Mouse (Mus musculus): Measurements from ENCODE around the gene Epha1. TPM values are rescaled to one million over a fixed set of nuclear protein-coding genes. Genes with fewer than 3 reads are reported as not detected.

The Epha1 gene
- polyA plus RNA-seq, 1 experiment from 2014 or later: 1.4 TPM

DNA sequence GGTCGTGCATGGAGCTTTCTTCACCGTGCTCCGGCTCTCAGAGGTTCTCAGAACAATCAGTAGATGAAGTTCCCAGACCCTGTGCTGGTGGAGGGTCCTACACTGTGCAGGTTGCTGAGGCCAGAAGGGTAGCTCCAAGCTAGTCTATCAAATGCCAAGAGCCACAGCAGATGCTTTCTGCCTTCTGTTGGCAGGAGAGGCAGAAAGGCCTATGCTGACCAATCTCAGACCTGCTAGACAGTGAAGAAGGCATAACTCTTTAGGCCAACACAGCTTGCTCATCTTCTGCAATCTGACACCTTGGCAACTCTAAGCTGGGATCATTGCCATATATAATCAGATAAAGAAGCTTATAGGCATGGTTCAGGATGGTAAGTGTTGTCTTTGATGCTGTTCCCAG, 42.9 kb downstream of the Epha1 start:
- Histone ChIP-seq H3K4me1 (replicated peaks; ENCODE audit: control insufficient read depth, insufficient read depth, low read length) (peaks cover 4% of the 10 kb centered on the region; the same call in 1 of the 2 replicates), H3K36me3 (ENCODE audit: control insufficient read depth, insufficient read depth, low read length) (no peaks in the 10 kb centered on the region), H3K9ac (ENCODE audit: low read depth, low read length) (no peak overlapping the region), H3K9me3 (ENCODE audit: control insufficient read depth, low read length) (no peaks in the 10 kb centered on the region), H3K27me3 (replicated peaks; ENCODE audit: control insufficient read depth, insufficient read depth, low read length) (peaks cover 3% of the 10 kb centered on the region), H3K27ac (ENCODE audit: low read depth, low read length) (no peak overlapping the region), H3K4me3 (ENCODE audit: low read depth, low read length) (no peak overlapping the region), H3K4me2 (no peak overlapping the region)
- 83% methylated on average over 3 of the region's 3 CpGs for WGBS
- DNase-seq (ENCODE audit: low spot score) (no peak), ATAC-seq (replicated peaks; ENCODE audit: low FRiP score) (no peak)

GRCm38 (mm10) chr6:42328757-42329156, 44.3 kb downstream of the Epha1 start:
- DNase-seq (ENCODE audit: low spot score) (no peak), ATAC-seq (replicated peaks; ENCODE audit: low FRiP score) (peak; percentile 62)
- Histone ChIP-seq H3K27ac (ENCODE audit: low read depth, low read length) (no peak overlapping the region), H3K9me3 (ENCODE audit: control insufficient read depth, low read length) (no peaks in the 10 kb centered on the region), H3K27me3 (replicated peaks; ENCODE audit: control insufficient read depth, insufficient read depth, low read length) (peaks cover 17% of the 10 kb centered on the region), H3K4me3 (ENCODE audit: low read depth, low read length) (no peak overlapping the region), H3K9ac (ENCODE audit: low read depth, low read length) (no peak overlapping the region), H3K4me1 (replicated peaks; ENCODE audit: control insufficient read depth, insufficient read depth, low read length) (peaks cover 6% of the 10 kb centered on the region; the same call in 1 of the 2 replicates), H3K36me3 (ENCODE audit: control insufficient read depth, insufficient read depth, low read length) (no peaks in the 10 kb centered on the region), H3K4me2 (no peak overlapping the region)
- WGBS: 56% methylated on average over 3 of the region's 3 CpGs

DNA sequence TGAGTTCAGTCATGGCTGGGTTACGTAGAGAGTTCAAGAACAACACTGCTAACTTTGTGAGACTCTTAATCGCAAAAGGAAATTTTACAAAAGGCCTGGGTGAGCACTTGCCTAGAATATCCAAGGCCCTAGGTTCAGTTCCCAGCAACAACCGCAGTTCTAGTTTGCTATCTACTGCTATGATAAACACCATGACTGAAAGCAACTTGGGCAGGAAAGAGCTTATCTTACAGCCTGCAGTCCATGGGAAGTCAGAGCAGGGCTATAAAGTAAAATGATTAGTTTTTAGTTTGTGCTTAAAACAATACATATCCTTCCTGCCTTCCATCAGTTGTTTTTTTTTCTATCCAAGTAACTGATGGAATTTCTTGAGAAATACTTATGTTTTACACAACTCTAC, 46.6 kb downstream of the Epha1 start:
- Histone ChIP-seq H3K4me2 (no peak overlapping the region), H3K9me3 (ENCODE audit: control insufficient read depth, low read length) (no peaks in the 10 kb centered on the region), H3K9ac (ENCODE audit: low read depth, low read length) (no peak overlapping the region), H3K27ac (ENCODE audit: low read depth, low read length) (no peak overlapping the region), H3K36me3 (ENCODE audit: control insufficient read depth, insufficient read depth, low read length) (no peaks in the 10 kb centered on the region), H3K4me1 (replicated peaks; ENCODE audit: control insufficient read depth, insufficient read depth, low read length) (peaks cover 6% of the 10 kb centered on the region; the same call in 1 of the 2 replicates), H3K4me3 (ENCODE audit: low read depth, low read length) (no peak overlapping the region), H3K27me3 (replicated peaks; ENCODE audit: control insufficient read depth, insufficient read depth, low read length) (peaks cover 40% of the 10 kb centered on the region)
- WGBS: 63% methylated on average over 3 of the region's 3 CpGs
- ATAC-seq (replicated peaks; ENCODE audit: low FRiP score): no peak; the same call in 1 of the 2 replicates
- no peak for DNase-seq (ENCODE audit: low spot score)

GRCm38 (mm10) chr6:42325268-42325609, 47.8 kb downstream of the Epha1 start:
- Histone ChIP-seq H3K4me1 (replicated peaks; ENCODE audit: control insufficient read depth, insufficient read depth, low read length) (peaks cover 6% of the 10 kb centered on the region; the same call in 1 of the 2 replicates), H3K9ac (ENCODE audit: low read depth, low read length) (no peak overlapping the region), H3K27ac (ENCODE audit: low read depth, low read length) (no peak overlapping the region), H3K4me3 (ENCODE audit: low read depth, low read length) (no peak overlapping the region; the same call in 1 of the 2 replicates), H3K9me3 (ENCODE audit: control insufficient read depth, low read length) (no peaks in the 10 kb centered on the region), H3K36me3 (ENCODE audit: control insufficient read depth, insufficient read depth, low read length) (no peaks in the 10 kb centered on the region), H3K4me2 (peak overlapping the region; percentile 60), H3K27me3 (replicated peaks; ENCODE audit: control insufficient read depth, insufficient read depth, low read length) (peaks cover 46% of the 10 kb centered on the region)
- WGBS: 4% methylated on average over 7 of the region's 7 CpGs
- ATAC-seq (replicated peaks; ENCODE audit: low FRiP score): no peak
- DNase-seq (ENCODE audit: low spot score): peak; percentile 75

DNA sequence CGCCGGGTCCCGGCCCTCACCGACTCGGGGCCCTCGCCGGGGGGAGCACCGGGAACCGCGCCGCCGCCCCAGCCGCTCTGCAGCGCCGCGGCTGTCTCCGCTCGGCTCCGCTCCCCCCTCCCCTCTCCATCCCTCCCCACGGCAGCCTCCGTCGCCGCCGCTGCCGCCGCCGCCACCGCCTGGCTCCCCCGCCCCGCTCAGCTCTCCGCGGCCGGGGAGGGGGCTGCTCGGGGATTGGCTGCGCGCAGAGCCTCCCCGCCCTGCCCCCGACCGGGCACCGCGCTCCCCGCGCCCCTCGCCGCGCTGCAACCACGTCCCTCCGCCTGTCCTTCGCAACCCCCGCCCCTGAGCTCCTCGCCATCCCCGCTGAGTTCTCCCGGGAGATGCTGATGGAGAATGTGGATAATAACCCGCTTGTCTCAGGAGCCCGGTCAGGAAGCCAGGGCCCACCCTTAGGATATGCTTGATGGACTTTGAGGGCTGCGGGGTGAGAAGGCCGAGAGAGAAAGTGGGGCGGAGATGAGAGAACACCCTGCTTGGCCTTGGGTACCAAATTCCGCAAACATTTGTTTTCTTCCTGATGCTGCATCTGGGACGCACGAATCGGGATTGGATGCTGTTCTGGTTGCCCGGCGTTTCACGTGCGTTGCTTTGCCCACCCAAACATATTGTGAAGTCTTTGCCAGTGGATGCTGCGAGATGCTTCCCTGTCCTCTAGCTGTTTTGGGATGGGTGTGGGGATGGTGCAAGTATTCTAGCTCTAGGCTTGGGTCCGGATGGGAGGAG, 48.4 kb downstream of the Epha1 start, which contains the start of gene Fam131b:
Gene Fam131b (minus strand): TSS at position 162 of the 786 bp plus-strand sequence.
- Histone ChIP-seq H3K27me3 (replicated peaks; ENCODE audit: control insufficient read depth, insufficient read depth, low read length) (peaks cover 46% of the 10 kb centered on the region), H3K9ac (ENCODE audit: low read depth, low read length) (no peak within 1 kb of the TSS), H3K36me3 (ENCODE audit: control insufficient read depth, insufficient read depth, low read length) (no peaks in the 10 kb centered on the region), H3K4me2 (peak within 1 kb of the TSS; percentile 60), H3K27ac (ENCODE audit: low read depth, low read length) (no peak within 1 kb of the TSS), H3K9me3 (ENCODE audit: control insufficient read depth, low read length) (no peaks in the 10 kb centered on the region), H3K4me3 (ENCODE audit: low read depth, low read length) (peak within 1 kb of the TSS; percentile 41), H3K4me1 (replicated peaks; ENCODE audit: control insufficient read depth, insufficient read depth, low read length) (peaks cover 6% of the 10 kb centered on the region; the same call in 1 of the 2 replicates)
- DNase-seq (ENCODE audit: low spot score): no peak
- WGBS: under 1% methylated on average over 48 of the region's 68 CpGs
- ATAC-seq (replicated peaks; ENCODE audit: low FRiP score): 0 out of 2 replicates have a peak, but pooled peaks have one; percentile 40

- peak; percentile 45 for DNase-seq (ENCODE audit: low spot score)
- under 1% methylated on average over 31 of the region's 32 CpGs for WGBS
- Histone ChIP-seq H3K36me3 (ENCODE audit: control insufficient read depth, insufficient read depth, low read length) (no peaks in the 10 kb centered on the region), H3K4me3 (ENCODE audit: low read depth, low read length) (peak overlapping the region; percentile 41), H3K9ac (ENCODE audit: low read depth, low read length) (no peak overlapping the region), H3K9me3 (ENCODE audit: control insufficient read depth, low read length) (no peaks in the 10 kb centered on the region), H3K4me2 (peak overlapping the region; percentile 60), H3K27me3 (replicated peaks; ENCODE audit: control insufficient read depth, insufficient read depth, low read length) (peaks cover 46% of the 10 kb centered on the region), H3K27ac (ENCODE audit: low read depth, low read length) (no peak overlapping the region), H3K4me1 (replicated peaks; ENCODE audit: control insufficient read depth, insufficient read depth, low read length) (peaks cover 6% of the 10 kb centered on the region; the same call in 1 of the 2 replicates)
- ATAC-seq (replicated peaks; ENCODE audit: low FRiP score): peak; percentile 41; the same call in 1 of the 2 replicates
Measured at GRCm38 (mm10) chr6:42324067-42324481, 49.0 kb downstream of the Epha1 start.

- H3K36me3 ChIP-seq (ENCODE audit: control insufficient read depth, insufficient read depth, low read length): no peaks in the 10 kb centered on the region
- peak overlapping the region; percentile 60 for H3K4me2 ChIP-seq
- no peak for ATAC-seq (replicated peaks; ENCODE audit: low FRiP score)
- no peak overlapping the region for H3K27ac ChIP-seq (ENCODE audit: low read depth, low read length)
- H3K27me3 ChIP-seq (replicated peaks; ENCODE audit: control insufficient read depth, insufficient read depth, low read length): peaks cover 46% of the 10 kb centered on the region
- no peak for DNase-seq (ENCODE audit: low spot score)
- H3K9me3 ChIP-seq (ENCODE audit: control insufficient read depth, low read length): no peaks in the 10 kb centered on the region
- peaks cover 5% of the 10 kb centered on the region; the same call in 1 of the 2 replicates for H3K4me1 ChIP-seq (replicated peaks; ENCODE audit: control insufficient read depth, insufficient read depth, low read length)
- 3% methylated on average over 28 of the region's 28 CpGs for whole genome bisulfite sequencing
- H3K4me3 ChIP-seq (ENCODE audit: low read depth, low read length): peak overlapping the region; percentile 41
- H3K9ac ChIP-seq (ENCODE audit: low read depth, low read length): no peak overlapping the region
Measured at GRCm38 (mm10) chr6:42323371-42324066, 49.5 kb downstream of the Epha1 start.

- Histone ChIP-seq H3K36me3 (ENCODE audit: control insufficient read depth, insufficient read depth, low read length) (no peaks in the 10 kb centered on the region), H3K4me3 (ENCODE audit: low read depth, low read length) (no peak overlapping the region), H3K9me3 (ENCODE audit: control insufficient read depth, low read length) (no peaks in the 10 kb centered on the region), H3K4me1 (replicated peaks; ENCODE audit: control insufficient read depth, insufficient read depth, low read length) (no peaks in the 10 kb centered on the region), H3K9ac (ENCODE audit: low read depth, low read length) (no peak overlapping the region), H3K27ac (ENCODE audit: low read depth, low read length) (no peak overlapping the region), H3K4me2 (no peak overlapping the region), H3K27me3 (replicated peaks; ENCODE audit: control insufficient read depth, insufficient read depth, low read length) (peaks cover 24% of the 10 kb centered on the region)
- ATAC-seq (replicated peaks; ENCODE audit: low FRiP score): no peak
- 67% methylated on average over 4 of the region's 4 CpGs for WGBS
- DNase-seq (ENCODE audit: low spot score): no peak
Measured at GRCm38 (mm10) chr6:42318293-42318692, 54.8 kb downstream of the Epha1 start.

Data from liver, embryonic 11.5 days (tissue).